Mouse (Mus musculus) olfactory bulb, adult 2 months (tissue): ENCODE measurements around the gene Aacs.

Experiments used
- CTCF ChIP-seq: fragments of 200-500 bp; IDR thresholded peaks from 2 replicates; pipeline ENCODE4 v1.5.1; 2012; ENCODE audit warnings: low read depth, mild to moderate bottlenecking, low read length, moderate library complexity; ENCODE audit not compliant: insufficient read depth
- POLR2A ChIP-seq: fragments of 200-500 bp; IDR thresholded peaks from 2 replicates; pipeline ENCODE4 v1.6.1; 2012; ENCODE audit warnings: mild to moderate bottlenecking, low read depth, low read length, moderate library complexity; ENCODE audit not compliant: insufficient read depth

DNA sequence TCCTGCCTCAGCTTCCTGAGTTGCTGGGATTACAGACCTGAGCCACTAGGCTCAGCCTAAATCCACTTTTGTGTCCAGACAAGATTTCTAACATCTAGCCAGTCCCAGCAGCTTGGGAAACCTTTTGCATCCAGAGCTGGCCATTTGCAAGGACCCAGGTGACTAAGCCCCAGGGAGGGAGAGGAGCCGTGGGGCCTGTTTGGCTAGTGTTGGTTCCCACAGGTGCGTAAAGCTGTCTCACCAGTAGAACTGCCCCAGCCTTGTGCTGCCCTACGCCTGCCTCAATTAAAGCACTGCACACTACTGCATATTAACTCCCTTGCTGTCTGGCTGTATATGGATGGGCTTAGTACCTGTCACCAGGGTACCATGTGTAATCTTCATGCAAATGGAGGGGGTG is 3.8 kb downstream of the Aacs start:
- TF ChIP-seq CTCF (no peak), POLR2A (no peak)
